Mouse (Mus musculus): ENCODE results near the gene Trim11. TPM values are rescaled to one million over a fixed set of nuclear protein-coding genes. Genes with fewer than 3 reads are reported as not detected.

Trim11 gene
- polyA plus RNA-seq, 1 experiment from 2014 or later, result 20.8 TPM

DNA sequence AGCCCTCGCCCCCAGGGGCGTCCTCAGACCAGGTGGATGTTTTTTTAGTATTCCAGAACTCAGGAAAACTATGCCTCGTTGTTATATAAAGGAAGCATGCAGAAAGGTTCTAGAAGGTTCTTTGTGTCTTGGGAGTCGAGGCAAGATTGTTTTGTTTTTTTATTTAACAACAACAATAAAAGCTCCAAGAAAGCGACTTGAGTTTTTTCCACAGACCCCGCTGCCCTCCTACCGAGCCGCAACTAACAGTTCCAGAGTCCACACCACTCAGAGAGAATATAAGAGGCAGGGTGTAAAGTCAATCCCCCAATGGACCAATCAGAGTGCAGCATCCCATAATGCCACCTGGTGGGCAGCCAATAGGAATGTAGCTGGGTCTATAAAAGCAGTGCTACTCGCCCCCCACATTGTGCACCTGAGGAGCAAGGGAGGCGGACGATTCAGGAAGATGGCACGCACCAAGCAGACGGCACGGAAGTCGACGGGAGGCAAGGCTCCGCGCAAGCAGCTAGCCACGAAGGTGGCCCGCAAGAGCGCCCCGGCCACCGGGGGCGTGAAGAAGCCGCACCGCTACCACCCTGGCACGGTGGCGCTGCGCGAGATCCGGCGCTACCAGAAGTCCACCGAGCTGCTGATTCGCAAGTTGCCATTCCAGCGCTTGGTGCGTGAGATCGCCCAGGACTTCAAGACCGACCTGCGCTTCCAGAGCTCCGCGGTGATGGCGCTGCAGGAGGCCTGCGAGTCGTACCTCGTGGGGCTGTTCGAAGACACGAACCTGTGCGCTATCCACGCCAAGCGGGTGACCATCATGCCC lies 16.3 kb upstream of the Trim11 start:
- Histone ChIP-seq H3K27ac (replicated peaks; ENCODE audit: low read depth, low read length) (no peak overlapping the region), H3K4me1 (ENCODE audit: control insufficient read depth, insufficient read depth, low read length) (peaks cover 30% of the 10 kb centered on the region), H3K27me3 (ENCODE audit: control insufficient read depth, insufficient read depth, low read length) (no peaks in the 10 kb centered on the region), H3K9me3 (ENCODE audit: control insufficient read depth, low read length) (peaks cover 7% of the 10 kb centered on the region), H3K36me3 (ENCODE audit: control insufficient read depth, insufficient read depth, low read length) (peaks cover 11% of the 10 kb centered on the region), H3K4me2 (ENCODE audit: low read length) (no peak overlapping the region), H3K9ac (replicated peaks; ENCODE audit: low read length) (no peak overlapping the region), H3K4me3 (replicated peaks; ENCODE audit: low read depth, low read length) (no peak overlapping the region)
- no peak for DNase-seq
- no peak for ATAC-seq (ENCODE audit: low FRiP score, low TSS enrichment)
- WGBS, result 61% methylated on average over 50 of the region's 50 CpGs

DNA sequence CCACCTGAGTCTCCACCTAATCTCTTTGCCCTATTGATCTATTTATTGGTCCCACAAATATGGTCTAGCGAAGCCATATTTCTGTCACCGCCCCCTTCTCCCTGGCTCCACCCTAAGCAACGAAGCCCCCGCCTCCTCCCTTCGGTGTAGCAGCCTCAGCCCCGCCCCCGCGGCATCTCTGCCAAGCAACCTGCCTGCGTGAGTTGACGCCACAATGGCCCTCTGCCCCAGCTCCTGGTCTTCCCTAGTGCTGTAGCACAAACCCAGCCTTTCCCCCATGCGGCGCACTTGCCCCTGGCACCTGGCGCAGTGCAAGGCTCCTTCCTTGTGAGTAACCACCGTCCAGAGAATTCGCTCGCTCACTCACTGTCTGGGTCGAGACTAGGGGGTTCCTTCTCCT lies 14.3 kb upstream of the Trim11 start:
- 37% methylated on average over 17 of the region's 17 CpGs for WGBS
- no peaks in the 10 kb centered on the region for H3K27me3 ChIP-seq (ENCODE audit: control insufficient read depth, insufficient read depth, low read length)
- no peak overlapping the region for H3K9ac ChIP-seq (replicated peaks; ENCODE audit: low read length)
- peaks cover 7% of the 10 kb centered on the region for H3K9me3 ChIP-seq (ENCODE audit: control insufficient read depth, low read length)
- peaks cover 10% of the 10 kb centered on the region for H3K4me1 ChIP-seq (ENCODE audit: control insufficient read depth, insufficient read depth, low read length)
- H3K4me2 ChIP-seq (ENCODE audit: low read length), result no peak overlapping the region
- DNase-seq (peak; percentile 35), ATAC-seq (ENCODE audit: low FRiP score, low TSS enrichment) (no peak)
- H3K36me3 ChIP-seq (ENCODE audit: control insufficient read depth, insufficient read depth, low read length), result 0 out of 2 replicates have a peak, but pooled peaks cover under 1% of the 10 kb centered on the region
- H3K27ac ChIP-seq (replicated peaks; ENCODE audit: low read depth, low read length), result no peak overlapping the region
- H3K4me3 ChIP-seq (replicated peaks; ENCODE audit: low read depth, low read length), result no peak overlapping the region

DNA sequence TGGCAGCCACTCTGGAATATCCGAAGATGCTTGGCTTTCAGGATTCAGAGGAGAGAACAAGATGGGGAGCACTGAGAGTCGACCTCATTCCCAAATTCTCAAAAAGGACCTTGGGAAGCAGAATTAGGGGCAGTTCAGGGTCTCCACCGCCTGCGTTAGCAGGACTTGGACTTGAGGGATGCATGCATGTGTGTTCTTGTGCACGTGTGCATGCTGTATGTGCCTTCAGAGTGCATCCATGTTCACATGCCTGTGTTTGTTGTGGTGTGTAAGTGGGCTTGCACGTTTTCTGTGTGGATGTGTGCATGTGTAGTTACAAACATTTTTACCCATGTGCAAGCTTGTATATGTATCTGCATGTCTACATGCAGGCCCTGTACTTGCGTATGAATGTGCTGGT lies 13.7 kb upstream of the Trim11 start:
- Histone ChIP-seq H3K9me3 (ENCODE audit: control insufficient read depth, low read length) (peaks cover 7% of the 10 kb centered on the region), H3K4me2 (ENCODE audit: low read length) (no peak overlapping the region), H3K27ac (replicated peaks; ENCODE audit: low read depth, low read length) (no peak overlapping the region), H3K9ac (replicated peaks; ENCODE audit: low read length) (no peak overlapping the region), H3K4me3 (replicated peaks; ENCODE audit: low read depth, low read length) (no peak overlapping the region), H3K27me3 (ENCODE audit: control insufficient read depth, insufficient read depth, low read length) (no peaks in the 10 kb centered on the region), H3K36me3 (ENCODE audit: control insufficient read depth, insufficient read depth, low read length) (0 out of 2 replicates have a peak, but pooled peaks cover 3% of the 10 kb centered on the region), H3K4me1 (ENCODE audit: control insufficient read depth, insufficient read depth, low read length) (peaks cover 9% of the 10 kb centered on the region)
- WGBS, result 84% methylated on average over 7 of the region's 7 CpGs
- DNase-seq, result no peak
- no peak for ATAC-seq (ENCODE audit: low FRiP score, low TSS enrichment)

DNA sequence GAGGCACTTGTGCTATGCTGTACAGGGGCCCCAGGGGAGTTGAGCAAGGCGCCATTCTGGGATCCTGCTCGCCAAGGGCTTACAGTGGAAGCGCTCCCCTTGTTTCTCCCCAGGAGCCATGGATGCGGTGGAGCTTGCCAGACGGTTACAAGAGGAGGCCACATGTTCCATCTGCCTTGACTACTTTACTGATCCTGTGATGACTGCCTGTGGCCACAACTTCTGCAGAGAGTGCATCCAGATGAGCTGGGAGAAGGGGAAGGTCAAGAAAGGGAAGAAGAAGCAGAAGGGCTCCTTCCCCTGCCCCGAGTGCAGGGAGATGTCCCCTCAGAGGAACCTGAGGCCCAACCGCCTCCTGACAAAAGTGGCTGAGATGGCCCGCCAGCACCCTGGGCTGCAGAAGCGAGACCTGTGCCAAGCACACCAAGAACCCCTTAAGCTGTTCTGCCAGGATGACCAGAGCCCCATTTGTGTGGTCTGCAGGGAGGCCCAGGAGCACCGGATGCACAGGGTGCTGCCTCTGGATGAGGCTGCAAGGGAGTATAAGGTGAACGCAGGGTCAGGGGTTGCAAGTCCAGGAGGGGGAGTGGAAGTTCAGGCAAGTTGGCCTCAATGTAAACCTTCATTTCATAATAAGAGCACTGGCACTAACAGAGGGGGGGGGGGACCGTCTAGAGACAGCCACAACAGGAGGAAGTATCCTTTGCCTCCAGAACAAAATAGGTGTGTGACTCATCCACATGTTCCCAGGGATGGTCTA lies 12.7 kb upstream of the Trim11 start:
- Histone ChIP-seq H3K4me1 (ENCODE audit: control insufficient read depth, insufficient read depth, low read length) (0 out of 2 replicates have a peak, but pooled peaks cover 2% of the 10 kb centered on the region), H3K4me3 (replicated peaks; ENCODE audit: low read depth, low read length) (no peak overlapping the region), H3K27me3 (ENCODE audit: control insufficient read depth, insufficient read depth, low read length) (no peaks in the 10 kb centered on the region), H3K27ac (replicated peaks; ENCODE audit: low read depth, low read length) (no peak overlapping the region), H3K36me3 (ENCODE audit: control insufficient read depth, insufficient read depth, low read length) (peaks cover 10% of the 10 kb centered on the region), H3K9me3 (ENCODE audit: control insufficient read depth, low read length) (peaks cover 7% of the 10 kb centered on the region), H3K4me2 (ENCODE audit: low read length) (no peak overlapping the region), H3K9ac (replicated peaks; ENCODE audit: low read length) (no peak overlapping the region)
- DNase-seq, result no peak
- ATAC-seq (ENCODE audit: low FRiP score, low TSS enrichment), result no peak
- 47% methylated on average over 12 of the region's 12 CpGs for WGBS

DNA sequence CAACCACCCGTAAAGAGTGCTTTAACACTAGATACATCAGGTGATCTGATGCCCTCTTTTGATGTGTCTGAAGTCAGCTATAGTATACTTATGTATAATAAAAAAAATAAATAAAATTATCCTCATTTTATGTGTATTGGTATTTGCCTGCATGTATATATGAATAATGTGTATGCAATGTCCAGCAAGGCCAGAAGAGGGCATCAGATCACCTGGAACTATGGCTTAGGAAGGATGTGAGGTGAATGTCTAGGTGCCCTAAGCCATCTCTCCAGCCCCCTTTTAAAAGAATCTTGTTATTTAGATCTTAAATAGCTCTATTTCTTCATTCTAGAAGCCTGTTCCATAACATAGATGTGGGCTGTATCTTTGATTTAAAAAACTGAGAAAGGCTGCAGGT lies 10.5 kb upstream of the Trim11 start:
- Histone ChIP-seq H3K36me3 (ENCODE audit: control insufficient read depth, insufficient read depth, low read length) (peaks cover 24% of the 10 kb centered on the region), H3K27ac (replicated peaks; ENCODE audit: low read depth, low read length) (no peak overlapping the region), H3K9me3 (ENCODE audit: control insufficient read depth, low read length) (no peaks in the 10 kb centered on the region), H3K4me2 (ENCODE audit: low read length) (no peak overlapping the region), H3K4me3 (replicated peaks; ENCODE audit: low read depth, low read length) (no peak overlapping the region), H3K9ac (replicated peaks; ENCODE audit: low read length) (no peak overlapping the region), H3K27me3 (ENCODE audit: control insufficient read depth, insufficient read depth, low read length) (no peaks in the 10 kb centered on the region), H3K4me1 (ENCODE audit: control insufficient read depth, insufficient read depth, low read length) (0 out of 2 replicates have a peak, but pooled peaks cover 2% of the 10 kb centered on the region)
- ATAC-seq (ENCODE audit: low FRiP score, low TSS enrichment) (no peak), DNase-seq (no peak)
- WGBS, result 97% methylated on average over 1 of the region's 1 CpGs

DNA sequence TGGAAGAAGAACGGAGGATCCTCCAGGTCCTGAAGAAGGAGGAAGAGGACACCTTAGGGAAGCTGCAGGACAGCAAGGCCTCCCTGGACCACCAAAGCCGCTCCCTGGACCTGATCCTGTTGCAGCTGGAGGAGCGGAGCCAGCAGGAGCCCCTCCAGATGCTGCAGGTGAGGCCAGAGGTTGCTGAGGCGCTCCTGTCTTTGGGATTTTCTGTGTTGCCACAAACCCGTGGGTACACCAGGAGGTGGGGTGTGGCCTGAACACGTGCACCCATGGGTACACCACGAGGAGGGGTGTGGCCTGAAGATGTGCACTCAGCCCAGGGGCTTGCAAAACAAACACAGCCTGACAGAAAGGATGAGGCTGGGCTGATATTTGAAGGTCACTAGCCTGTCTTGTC lies 9.3 kb upstream of the Trim11 start:
- DNase-seq (no peak), ATAC-seq (ENCODE audit: low FRiP score, low TSS enrichment) (no peak)
- no peak overlapping the region for H3K27ac ChIP-seq (replicated peaks; ENCODE audit: low read depth, low read length)
- no peak overlapping the region for H3K4me3 ChIP-seq (replicated peaks; ENCODE audit: low read depth, low read length)
- 0 out of 2 replicates have a peak, but pooled peaks cover under 1% of the 10 kb centered on the region for H3K4me1 ChIP-seq (ENCODE audit: control insufficient read depth, insufficient read depth, low read length)
- no peaks in the 10 kb centered on the region for H3K9me3 ChIP-seq (ENCODE audit: control insufficient read depth, low read length)
- 87% methylated on average over 7 of the region's 7 CpGs for WGBS
- no peak overlapping the region for H3K9ac ChIP-seq (replicated peaks; ENCODE audit: low read length)
- H3K4me2 ChIP-seq (ENCODE audit: low read length), result no peak overlapping the region
- H3K36me3 ChIP-seq (ENCODE audit: control insufficient read depth, insufficient read depth, low read length), result peaks cover 24% of the 10 kb centered on the region
- no peaks in the 10 kb centered on the region for H3K27me3 ChIP-seq (ENCODE audit: control insufficient read depth, insufficient read depth, low read length)

DNA sequence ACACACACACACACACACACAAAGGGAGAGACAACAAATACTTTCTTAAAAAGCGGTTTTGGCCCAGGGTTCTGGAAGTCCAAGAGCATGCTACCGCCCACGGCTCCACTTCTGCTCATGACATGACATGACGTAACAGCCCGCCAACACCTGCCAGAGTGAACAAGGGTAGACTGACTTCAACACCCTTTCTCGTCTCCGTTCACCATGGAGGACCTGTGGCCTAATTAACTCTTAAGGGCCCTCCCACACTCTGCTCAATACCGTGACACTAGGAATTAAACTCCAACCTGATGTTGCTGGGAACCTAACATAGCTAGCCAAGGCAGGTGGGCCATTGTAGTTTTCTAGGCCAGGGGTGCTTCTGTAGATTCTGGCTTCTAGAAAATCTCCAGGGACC lies 8.9 kb upstream of the Trim11 start:
- ATAC-seq (ENCODE audit: low FRiP score, low TSS enrichment) (no peak), DNase-seq (no peak)
- no peaks in the 10 kb centered on the region for H3K27me3 ChIP-seq (ENCODE audit: control insufficient read depth, insufficient read depth, low read length)
- no peak overlapping the region for H3K27ac ChIP-seq (replicated peaks; ENCODE audit: low read depth, low read length)
- no peak overlapping the region for H3K9ac ChIP-seq (replicated peaks; ENCODE audit: low read length)
- no peak overlapping the region for H3K4me3 ChIP-seq (replicated peaks; ENCODE audit: low read depth, low read length)
- WGBS, result 90% methylated on average over 8 of the region's 8 CpGs
- no peaks in the 10 kb centered on the region for H3K4me1 ChIP-seq (ENCODE audit: control insufficient read depth, insufficient read depth, low read length)
- no peaks in the 10 kb centered on the region for H3K9me3 ChIP-seq (ENCODE audit: control insufficient read depth, low read length)
- peaks cover 24% of the 10 kb centered on the region for H3K36me3 ChIP-seq (ENCODE audit: control insufficient read depth, insufficient read depth, low read length)
- no peak overlapping the region for H3K4me2 ChIP-seq (ENCODE audit: low read length)

DNA sequence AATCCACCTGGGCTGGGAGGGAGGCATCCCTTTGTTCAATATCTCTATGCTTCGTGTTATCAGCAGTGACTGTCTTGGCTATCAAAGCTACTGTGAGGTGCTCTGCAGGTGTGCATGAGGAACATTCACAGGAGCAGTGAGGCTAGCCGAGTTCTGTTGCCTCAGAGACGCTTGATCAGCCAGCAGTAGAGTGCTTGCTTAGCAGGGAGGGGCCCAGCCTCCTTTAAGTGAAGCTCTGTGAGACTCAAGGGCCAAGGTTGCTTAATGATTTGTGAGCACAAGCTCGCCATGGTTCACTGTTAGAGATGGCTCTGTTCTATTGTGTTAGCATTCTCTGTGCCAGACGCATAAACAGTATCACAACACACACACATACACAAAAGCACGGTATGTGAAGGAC lies 8.2 kb upstream of the Trim11 start:
- WGBS, result 80% methylated on average over 6 of the region's 6 CpGs
- no peaks in the 10 kb centered on the region for H3K9me3 ChIP-seq (ENCODE audit: control insufficient read depth, low read length)
- DNase-seq (no peak), ATAC-seq (ENCODE audit: low FRiP score, low TSS enrichment) (no peak)
- H3K4me2 ChIP-seq (ENCODE audit: low read length), result no peak overlapping the region
- H3K36me3 ChIP-seq (ENCODE audit: control insufficient read depth, insufficient read depth, low read length), result peaks cover 24% of the 10 kb centered on the region
- no peak overlapping the region for H3K27ac ChIP-seq (replicated peaks; ENCODE audit: low read depth, low read length)
- H3K9ac ChIP-seq (replicated peaks; ENCODE audit: low read length), result no peak overlapping the region
- no peaks in the 10 kb centered on the region for H3K4me1 ChIP-seq (ENCODE audit: control insufficient read depth, insufficient read depth, low read length)
- H3K4me3 ChIP-seq (replicated peaks; ENCODE audit: low read depth, low read length), result no peak overlapping the region
- no peaks in the 10 kb centered on the region for H3K27me3 ChIP-seq (ENCODE audit: control insufficient read depth, insufficient read depth, low read length)
